Mouse (Mus musculus): ENCODE measurements at regions not wholly inside any gene's neighbourhood (a gene's known extent, or its start where the extent isn't known, plus 50 kb on each side); places are given as distances from the start of the nearest gene placed in this dataset.

DNA sequence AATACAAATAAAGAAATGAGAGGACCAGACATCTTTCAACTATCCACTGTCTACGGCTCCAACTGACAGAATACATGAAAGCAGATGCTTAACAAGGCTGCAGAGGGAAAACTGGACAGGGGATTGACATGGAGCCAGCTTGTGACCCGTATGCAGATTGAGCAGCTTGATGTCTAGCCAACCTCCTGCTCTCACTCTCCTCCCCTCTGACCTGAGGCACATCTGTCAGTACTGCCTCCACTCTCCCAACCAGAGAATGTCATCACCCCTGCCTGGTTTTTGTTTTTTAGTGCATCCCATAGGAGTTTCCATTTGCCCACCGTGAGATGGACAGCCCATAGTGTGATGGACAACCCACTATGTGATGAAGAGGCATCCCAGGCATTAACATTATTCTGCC lies 252.2 kb downstream of the S1pr1 start:
- no peak for DNase-seq (ENCODE audit: low read depth, low spot score)
